Mouse (Mus musculus): ENCODE data around the gene Polr2i. TPM values are rescaled to one million over a fixed set of nuclear protein-coding genes. Genes with fewer than 3 reads are reported as not detected.
"Not testable (repeated sequence)": the region's sequence is repeated elsewhere in the genome, so short reads cannot be mapped to it uniquely, and the experiment has no call there.

Gene Polr2i
- polyA plus RNA-seq, 2 experiments from 2014 or later = 50.3 to 54.3 TPM

GRCm38 (mm10) chr7:30205383-30205782 is 26.4 kb upstream of the Polr2i start:
- peak; percentile 72 for ATAC-seq

GRCm38 (mm10) chr7:30206364-30206763 is 25.4 kb upstream of the Polr2i start:
- ATAC-seq = not testable (repeated sequence)

GRCm38 (mm10) chr7:30211025-30211424 is 20.7 kb upstream of the Polr2i start:
- ATAC-seq = no peak

- ATAC-seq = no peak
Observed at GRCm38 (mm10) chr7:30213881-30214280, 17.9 kb upstream of the Polr2i start.

DNA sequence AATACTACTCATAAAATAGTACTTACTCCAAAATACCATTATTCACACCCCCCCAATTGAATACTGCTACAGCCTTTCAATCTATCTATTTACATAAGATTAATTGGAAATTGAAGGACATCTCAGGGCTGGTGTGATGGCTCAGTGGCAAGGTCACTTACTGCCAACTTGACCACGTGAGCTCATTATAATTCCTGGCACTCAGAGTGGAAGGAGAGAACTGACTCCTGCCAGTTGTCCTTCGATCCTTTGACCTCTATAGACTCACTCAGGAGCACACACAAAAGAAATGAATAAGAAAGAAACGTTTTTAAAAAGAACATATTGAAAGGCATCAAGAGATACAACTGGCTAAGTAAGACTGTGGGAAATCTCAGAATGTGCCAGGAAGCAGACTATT is 15.9 kb upstream of the Polr2i start:
- ATAC-seq = no peak

GRCm38 (mm10) chr7:30216723-30217151 is 15.0 kb upstream of the Polr2i start:
- ATAC-seq = peak; percentile 70

DNA sequence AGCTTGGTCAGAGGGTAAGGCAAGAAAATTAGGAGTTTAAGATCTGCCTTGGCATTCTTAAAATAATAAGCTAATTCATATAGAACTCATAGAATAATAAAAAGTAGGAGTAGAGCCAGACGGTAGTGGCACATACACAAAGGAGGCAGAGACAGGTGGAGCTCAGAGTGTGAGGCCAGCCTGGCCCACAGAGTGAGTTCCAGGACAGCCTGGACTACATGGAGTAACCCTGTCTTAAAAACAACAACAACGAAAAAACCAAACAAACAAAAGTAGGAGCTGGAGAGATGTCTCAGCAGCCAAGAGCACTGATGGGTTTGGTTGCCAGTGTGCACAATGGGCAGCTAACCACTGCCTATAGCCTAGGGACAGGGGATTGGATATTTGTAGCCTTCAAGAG is 14.5 kb upstream of the Polr2i start:
- ATAC-seq = no peak

DNA sequence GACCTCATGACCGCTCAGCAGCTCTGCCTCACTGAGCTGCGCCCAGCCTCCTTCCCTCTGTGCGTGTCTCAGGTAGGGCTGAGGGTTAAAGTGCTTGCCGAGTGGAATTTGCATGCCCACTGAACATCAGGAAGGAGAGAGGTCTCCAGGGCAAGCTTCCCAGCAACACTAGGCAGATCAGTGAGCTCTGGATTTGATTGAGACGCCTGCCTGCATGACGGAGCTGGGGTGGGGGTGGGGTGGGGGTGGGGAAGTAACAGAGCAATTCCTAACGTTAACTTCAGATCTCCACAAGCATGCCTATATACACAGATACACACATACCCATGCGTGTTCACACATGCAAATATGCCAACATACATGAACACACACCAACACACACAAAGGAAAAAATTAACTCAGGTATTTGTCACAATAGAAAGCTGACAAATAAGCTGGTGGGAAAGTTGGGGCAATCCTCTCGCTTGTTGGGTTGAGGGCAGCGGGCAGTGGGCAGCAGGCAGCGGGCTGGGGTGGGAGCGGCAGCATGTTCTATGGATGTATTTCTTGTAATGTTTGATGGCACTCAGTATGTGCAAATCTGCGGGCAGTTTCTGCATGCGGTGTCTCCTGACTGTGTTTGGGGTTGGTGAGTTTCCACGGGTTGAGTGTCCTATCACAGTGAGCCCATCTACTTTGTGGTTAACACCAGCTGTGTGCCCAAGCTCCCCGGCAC is 12.3 kb upstream of the Polr2i start:
- peak; percentile 39 for ATAC-seq

DNA sequence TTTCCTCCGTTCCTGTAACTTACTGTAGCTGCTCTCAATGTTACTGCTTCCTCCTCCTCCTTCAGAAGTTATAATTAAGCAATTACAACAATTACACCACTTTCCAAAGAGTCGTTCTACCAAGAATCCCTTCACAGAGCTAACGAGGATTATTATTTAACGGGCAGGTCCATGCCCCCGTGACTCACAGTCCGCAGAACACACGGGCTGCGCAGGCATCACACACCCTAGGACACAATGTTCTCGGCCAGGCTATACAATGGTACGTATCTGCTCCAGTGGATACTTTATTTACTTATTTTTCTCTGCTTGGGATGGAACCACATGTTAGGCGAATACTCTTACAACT is 11.8 kb upstream of the Polr2i start:
- no peak for ATAC-seq

GRCm38 (mm10) chr7:30221433-30221832 is 10.3 kb upstream of the Polr2i start:
- ATAC-seq = no peak

DNA sequence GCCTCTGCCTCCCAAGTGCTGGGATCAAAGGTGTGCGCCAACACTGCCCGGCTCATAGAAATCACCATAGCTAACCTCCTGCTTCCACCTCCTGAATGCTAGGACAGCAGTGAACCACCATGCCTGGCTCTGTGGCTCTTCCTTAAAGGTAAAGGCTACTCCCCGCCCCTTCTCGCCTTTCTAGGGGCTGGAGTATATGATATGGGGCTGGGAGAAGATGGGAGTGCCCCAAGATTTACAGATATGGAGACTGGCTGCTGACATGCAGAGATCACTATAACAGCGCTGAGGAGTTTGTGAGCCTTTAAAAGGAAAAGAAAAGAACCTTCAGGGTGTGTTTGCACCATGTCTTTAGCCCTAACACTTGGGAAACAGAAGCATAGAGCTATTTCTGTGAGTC is 9.5 kb upstream of the Polr2i start:
- ATAC-seq = no peak

DNA sequence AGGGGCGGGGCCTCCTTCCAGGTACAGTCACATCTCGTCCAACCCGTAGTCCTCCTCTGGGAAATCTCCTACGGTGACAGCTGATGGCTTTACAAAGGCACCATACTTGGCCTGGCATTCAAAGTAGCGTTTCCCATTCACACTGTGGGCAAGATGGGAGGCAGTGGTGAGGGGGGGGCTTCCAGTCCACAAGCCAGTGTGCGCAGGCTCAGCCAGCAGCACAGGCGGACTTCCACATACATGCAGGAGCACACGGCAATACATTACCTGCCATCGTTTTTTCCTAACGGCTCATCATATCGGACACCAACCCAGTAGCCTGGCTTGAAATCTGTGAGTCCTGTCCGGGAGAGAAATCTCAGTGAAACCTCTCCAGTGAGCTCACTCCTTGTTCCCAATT is 7.5 kb upstream of the Polr2i start:
- no peak for ATAC-seq

GRCm38 (mm10) chr7:30231328-30231668 is 450 bp upstream of the Polr2i start:
- no peak for ATAC-seq

- no peak for ATAC-seq
Observed at GRCm38 (mm10) chr7:30232631-30233148, 942 bp downstream of the Polr2i start.

- no peak for ATAC-seq
Observed at GRCm38 (mm10) chr7:30233387-30233786, 1.6 kb downstream of the Polr2i start.

DNA sequence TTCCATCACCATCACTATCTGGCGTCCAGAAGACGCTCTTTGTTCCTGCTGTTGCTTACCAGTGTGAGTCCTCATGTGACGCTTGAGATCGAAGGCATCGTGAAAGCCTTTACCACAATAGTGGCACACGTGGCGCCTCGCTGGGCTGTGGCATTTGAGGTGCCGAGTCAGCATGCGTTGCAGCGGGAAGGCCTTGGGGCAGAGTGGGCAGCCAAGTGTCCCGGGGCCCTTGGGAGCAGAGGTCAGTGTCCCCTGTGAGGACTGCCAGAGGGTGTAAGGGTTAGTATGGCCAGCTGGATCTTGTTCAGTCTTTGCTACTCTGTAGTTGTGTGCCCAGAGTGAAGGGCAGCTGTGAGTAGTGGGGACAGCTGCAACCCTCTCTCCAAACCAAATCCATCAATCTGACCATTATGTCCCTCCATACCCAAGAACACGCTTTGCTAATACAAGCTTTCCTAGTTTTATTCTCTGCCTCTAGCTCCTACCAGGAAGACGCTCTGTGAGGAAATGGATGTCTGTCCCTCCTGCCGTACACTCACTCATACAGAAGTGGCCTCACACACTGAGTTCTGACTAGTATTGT is 2.6 kb downstream of the Polr2i start:
- ATAC-seq = no peak

- no peak for ATAC-seq
Observed at GRCm38 (mm10) chr7:30235091-30235490, 3.3 kb downstream of the Polr2i start.

GRCm38 (mm10) chr7:30235625-30236024 is 3.9 kb downstream of the Polr2i start, which contains the start of gene Ovol3:
Gene Ovol3, minus strand, starts transcription at chr7:30235725.
- ATAC-seq = no peak

DNA sequence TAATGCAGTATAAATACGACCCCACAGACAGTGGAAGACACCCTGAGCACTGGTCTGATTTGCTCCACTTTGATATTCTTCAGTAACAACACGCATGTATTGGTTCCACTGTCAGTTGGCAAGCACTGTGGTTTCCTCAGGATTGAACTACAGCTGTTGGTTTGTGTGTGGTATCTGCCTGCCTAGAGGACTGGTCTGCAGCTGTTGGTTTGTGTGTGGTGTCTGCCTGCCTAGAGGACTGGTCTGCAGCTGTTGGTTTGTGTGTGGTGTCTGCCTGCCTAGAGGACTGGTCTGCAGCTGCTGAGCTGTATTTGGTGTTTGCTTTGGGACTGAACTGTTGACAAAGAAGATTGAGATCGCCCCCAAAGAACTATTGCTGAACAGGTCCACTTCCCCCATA is 5.6 kb downstream of the Polr2i start:
- not testable (repeated sequence) for ATAC-seq

- no peak for ATAC-seq
Observed at GRCm38 (mm10) chr7:30251956-30252954, 20.5 kb downstream of the Polr2i start.

DNA sequence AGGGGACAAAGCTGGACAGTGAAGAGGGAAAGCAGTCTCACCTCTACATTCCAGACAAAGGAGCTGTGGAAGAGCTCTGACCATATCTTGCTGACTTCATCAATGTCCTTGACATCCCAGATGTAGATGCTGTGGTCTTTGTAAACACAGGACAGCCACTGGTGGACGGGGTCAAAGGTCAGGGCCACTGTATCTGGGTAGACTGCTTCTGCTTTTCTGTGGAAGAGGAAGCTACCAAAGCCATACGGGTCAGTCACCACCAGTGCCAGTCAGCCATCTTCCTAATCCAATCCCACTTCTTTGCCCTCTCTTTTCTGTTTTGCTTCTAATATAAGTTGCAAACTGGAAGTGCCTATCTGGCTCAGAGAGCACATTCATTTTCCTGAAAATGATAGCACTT is 33.3 kb downstream of the Polr2i start:
- ATAC-seq = no peak

- no peak for ATAC-seq
Observed at GRCm38 (mm10) chr7:30265531-30265930, 33.8 kb downstream of the Polr2i start.

DNA sequence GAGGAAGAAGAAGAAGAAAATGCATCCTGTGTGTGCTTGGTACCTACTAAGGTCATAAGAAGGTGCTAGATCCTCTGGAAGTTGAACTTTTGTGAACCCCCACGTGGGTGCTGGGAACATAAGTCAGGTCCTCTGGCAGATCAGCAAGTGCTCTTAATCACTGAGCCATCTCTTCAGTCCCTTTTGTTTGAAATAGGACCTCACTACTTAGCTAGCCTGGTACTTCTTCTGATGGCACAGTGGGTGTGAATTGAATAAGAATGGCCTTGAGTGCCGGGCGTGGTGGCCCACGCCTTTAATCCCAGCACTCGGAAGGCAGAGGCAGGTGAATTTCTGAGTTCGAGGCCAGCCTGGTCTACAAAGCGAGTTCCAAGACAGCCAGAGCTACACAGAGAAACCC is 34.2 kb downstream of the Polr2i start:
- no peak for ATAC-seq
